In genomic region chr16:64054346-64054745, GRCm38 (mm10) we compare ENCODE assay signal across 24 mouse cellular contexts.
DNase-seq lines count a peak whose midpoint lies in the region; ATAC-seq and TF ChIP-seq lines count a peak whose summit lies in the region.
"Had no signal": no experiment of that assay in that cellular context is flagged by ENCODE, and none has a peak within 500 bp of the region (broad histone marks: within the 10 kb centered on the region; RNA-seq: fewer than 3 reads in every experiment).

No protein-coding gene starts in this region.

- 71% methylated on average over 1 of the region's 1 CpGs for WGBS in forebrain, embryonic 13.5 days
- WGBS in forebrain, embryonic 11.5 days = 98% methylated on average over 1 of the region's 1 CpGs
- WGBS in forebrain, postnatal 0 days = 33% methylated on average over 1 of the region's 1 CpGs
- 55% methylated on average over 1 of the region's 1 CpGs for WGBS in forebrain, embryonic 15.5 days
- WGBS in midbrain, postnatal 0 days = 78% methylated on average over 1 of the region's 1 CpGs
- 93% methylated on average over 1 of the region's 1 CpGs for WGBS in midbrain, embryonic 10.5 days

- H3K27ac ChIP-seq in forebrain, embryonic 13.5 days = no peak overlapping the region
- H3K27ac ChIP-seq in forebrain, embryonic 11.5 days (ENCODE audit: low read depth, low read length) = no peak overlapping the region
- no peak overlapping the region for H3K27ac ChIP-seq in forebrain, postnatal 0 days (ENCODE audit: low read depth, low read length)
- H3K27ac ChIP-seq in forebrain, embryonic 15.5 days (replicated peaks) = no peak overlapping the region
- H3K27ac ChIP-seq in midbrain, postnatal 0 days (ENCODE audit: low read depth, low read length) = no peak overlapping the region
- no peak overlapping the region for H3K27ac ChIP-seq in midbrain, embryonic 10.5 days (replicated peaks)
- H3K27ac ChIP-seq: embryonic facial prominence, embryonic 12.5 days; gastrocnemius, adult 2 months; hindbrain, embryonic 13.5 days had no signal

- H3K4me2 ChIP-seq in forebrain, embryonic 13.5 days = no peak overlapping the region
- H3K4me2 ChIP-seq in forebrain, embryonic 11.5 days (ENCODE audit: low read depth, low read length, severe bottlenecking) = no peak overlapping the region
- no peak overlapping the region for H3K4me2 ChIP-seq in forebrain, postnatal 0 days (ENCODE audit: low read depth)
- no peak overlapping the region for H3K4me2 ChIP-seq in forebrain, embryonic 15.5 days (replicated peaks)
- H3K4me2 ChIP-seq in midbrain, postnatal 0 days (ENCODE audit: low read depth, low read length, poor library complexity, severe bottlenecking) = no peak overlapping the region
- H3K4me2 ChIP-seq: embryonic facial prominence, embryonic 12.5 days; heart, embryonic 11.5 days; hindbrain, embryonic 13.5 days had no signal

- H3K36me3 ChIP-seq in forebrain, embryonic 13.5 days (ENCODE audit: poor library complexity, severe bottlenecking) = no peaks in the 10 kb centered on the region
- H3K36me3 ChIP-seq in forebrain, embryonic 11.5 days (ENCODE audit: control insufficient read depth, insufficient read depth, low read length) = no peaks in the 10 kb centered on the region
- no peaks in the 10 kb centered on the region for H3K36me3 ChIP-seq in forebrain, postnatal 0 days (ENCODE audit: insufficient read depth)
- H3K36me3 ChIP-seq in forebrain, embryonic 15.5 days = no peaks in the 10 kb centered on the region
- H3K36me3 ChIP-seq in midbrain, postnatal 0 days (ENCODE audit: insufficient read depth, low read length) = no peaks in the 10 kb centered on the region
- no peaks in the 10 kb centered on the region for H3K36me3 ChIP-seq in midbrain, embryonic 10.5 days
- H3K36me3 ChIP-seq: embryonic facial prominence, embryonic 12.5 days; hindbrain, embryonic 13.5 days had no signal

- H3K4me3 ChIP-seq in forebrain, embryonic 13.5 days = no peak overlapping the region
- no peak overlapping the region for H3K4me3 ChIP-seq in forebrain, embryonic 11.5 days (ENCODE audit: low read depth, low read length)
- H3K4me3 ChIP-seq in forebrain, postnatal 0 days (ENCODE audit: low read depth, low read length) = no peak overlapping the region
- H3K4me3 ChIP-seq in forebrain, embryonic 15.5 days = no peak overlapping the region
- H3K4me3 ChIP-seq in midbrain, postnatal 0 days (ENCODE audit: low read depth, low read length) = no peak overlapping the region
- no peak overlapping the region for H3K4me3 ChIP-seq in midbrain, embryonic 10.5 days
- H3K4me3 ChIP-seq: embryonic facial prominence, embryonic 12.5 days; erythroblast, embryonic 14.5 days; gastrocnemius, adult 2 months; hindbrain, embryonic 13.5 days had no signal

- H3K4me1 ChIP-seq in forebrain, embryonic 13.5 days = no peaks in the 10 kb centered on the region
- no peaks in the 10 kb centered on the region for H3K4me1 ChIP-seq in forebrain, embryonic 11.5 days (replicated peaks; ENCODE audit: control insufficient read depth, insufficient read depth, low read length)
- H3K4me1 ChIP-seq in forebrain, postnatal 0 days (ENCODE audit: insufficient read depth) = no peaks in the 10 kb centered on the region
- H3K4me1 ChIP-seq in forebrain, embryonic 15.5 days = peaks cover 4% of the 10 kb centered on the region; the same call in 1 of the 2 replicates
- H3K4me1 ChIP-seq in midbrain, postnatal 0 days (ENCODE audit: insufficient read depth, low read length) = no peaks in the 10 kb centered on the region
- H3K4me1 ChIP-seq in midbrain, embryonic 10.5 days = peaks cover 9% of the 10 kb centered on the region
- H3K4me1 ChIP-seq: embryonic facial prominence, embryonic 12.5 days; hindbrain, embryonic 13.5 days had no signal

- H3K9ac ChIP-seq in forebrain, embryonic 13.5 days = no peak overlapping the region
- no peak overlapping the region for H3K9ac ChIP-seq in forebrain, embryonic 11.5 days (ENCODE audit: low read length)
- H3K9ac ChIP-seq in forebrain, postnatal 0 days = no peak overlapping the region
- H3K9ac ChIP-seq in forebrain, embryonic 15.5 days (replicated peaks) = no peak overlapping the region
- no peak overlapping the region for H3K9ac ChIP-seq in midbrain, postnatal 0 days (replicated peaks; ENCODE audit: low read length, poor library complexity, severe bottlenecking)
- H3K9ac ChIP-seq: embryonic facial prominence, embryonic 12.5 days; hindbrain, embryonic 13.5 days had no signal

- H3K9me3 ChIP-seq in forebrain, embryonic 13.5 days (replicated peaks) = no peaks in the 10 kb centered on the region
- H3K9me3 ChIP-seq in forebrain, embryonic 11.5 days (ENCODE audit: control insufficient read depth, low read length) = no peaks in the 10 kb centered on the region
- H3K9me3 ChIP-seq in forebrain, postnatal 0 days (ENCODE audit: low read length) = no peaks in the 10 kb centered on the region
- H3K9me3 ChIP-seq in forebrain, embryonic 15.5 days = no peaks in the 10 kb centered on the region
- no peaks in the 10 kb centered on the region for H3K9me3 ChIP-seq in midbrain, postnatal 0 days (ENCODE audit: low read length)
- no peaks in the 10 kb centered on the region; the same call in 1 of the 2 replicates for H3K9me3 ChIP-seq in midbrain, embryonic 10.5 days (replicated peaks)
- H3K9me3 ChIP-seq: embryonic facial prominence, embryonic 12.5 days; hindbrain, embryonic 13.5 days had no signal

- ATAC-seq in forebrain, embryonic 13.5 days = 0 out of 2 replicates have a peak, but pooled peaks have one; percentile 43
- no peak for ATAC-seq in forebrain, embryonic 11.5 days (replicated peaks; ENCODE audit: low FRiP score)
- ATAC-seq in forebrain, postnatal 0 days = no peak
- ATAC-seq in forebrain, embryonic 15.5 days (replicated peaks) = no peak; the same call in 1 of the 2 replicates
- ATAC-seq in midbrain, postnatal 0 days (ENCODE audit: low FRiP score) = no peak
- ATAC-seq: CD4-positive, CD25-positive, alpha-beta regulatory T cell, adult 4 months; hindbrain, embryonic 16.5 days; inflammation-experienced regulatory T-cells, adult 6 months; intestine, embryonic 16.5 days had no signal

- no peak for DNase-seq in forebrain, embryonic 11.5 days (ENCODE audit: low spot score)
- peak; percentile 42 for DNase-seq in forebrain, postnatal 0 days
- DNase-seq in midbrain, postnatal 0 days (ENCODE audit: low spot score) = peak; percentile 30
- DNase-seq in midbrain, embryonic 10.5 days (ENCODE audit: low spot score) = no peak
- DNase-seq in adrenal gland, postnatal 10 days = no peak
- DNase-seq: adrenal gland, adult 2 months; adrenal gland, postnatal 25 days; cerebellum, adult 11-12 months; cerebellum, adult 8-10 months; gastrocnemius, adult 2 months; gastrocnemius, postnatal 14 days; heart, adult 11 months; kidney, adult 18-20 months; kidney, adult 9 months had no signal

- no peaks in the 10 kb centered on the region for H3K27me3 ChIP-seq in forebrain, embryonic 13.5 days
- H3K27me3 ChIP-seq in forebrain, embryonic 11.5 days (ENCODE audit: control insufficient read depth, insufficient read depth, low read length) = no peaks in the 10 kb centered on the region
- no peaks in the 10 kb centered on the region for H3K27me3 ChIP-seq in forebrain, postnatal 0 days (ENCODE audit: insufficient read depth, low read length)
- H3K27me3 ChIP-seq in forebrain, embryonic 15.5 days = no peaks in the 10 kb centered on the region
- H3K27me3 ChIP-seq in midbrain, postnatal 0 days (ENCODE audit: insufficient read depth, low read length) = no peaks in the 10 kb centered on the region
- H3K27me3 ChIP-seq in midbrain, embryonic 10.5 days (ENCODE audit: low read depth, poor library complexity, severe bottlenecking) = no peaks in the 10 kb centered on the region
- H3K27me3 ChIP-seq: embryonic facial prominence, embryonic 12.5 days; hindbrain, embryonic 13.5 days had no signal

- no peak for TF ChIP-seq CTCF in forebrain, postnatal 0 days (IDR thresholded peaks at IDR 0.05; ENCODE audit: low read depth)
- no peak for TF ChIP-seq CTCF in midbrain, postnatal 0 days (IDR thresholded peaks at IDR 0.05)

Comparison
In these comparisons a context has a peak if more than half of its experiments do, and no peak if none do; other contexts are left out.
1. DNase-seq: peak in forebrain, postnatal 0 days (single experiment) and midbrain, postnatal 0 days (single experiment); none in forebrain, embryonic 11.5 days (single experiment), midbrain, embryonic 10.5 days (single experiment) and adrenal gland, postnatal 10 days (single experiment).